Mouse (Mus musculus) heart, adult 2 months (tissue): ENCODE data around the gene Zc3h15. TPM values are rescaled to one million over a fixed set of nuclear protein-coding genes. Genes with fewer than 3 reads are reported as not detected.

Source experiments
- DNase-seq, 2 experiments: peaks; one replicate each; pipeline ENCODE4 v3.0.0; 2021
- H3K27ac ChIP-seq: fragments of 200-600 bp; 2 replicates; pipeline ENCODE4 v1.8.1; 2022
- H3K27me3 ChIP-seq: fragments of 200-500 bp; 2 replicates; pipeline ENCODE4 v1.6.1; 2012; ENCODE audit warnings: mild to moderate bottlenecking, low read length, inconsistent platforms, mixed read lengths; ENCODE audit not compliant: control insufficient read depth, insufficient read depth
- H3K36me3 ChIP-seq: fragments of 200-500 bp; 2 replicates; pipeline ENCODE4 v1.6.1; 2012; ENCODE audit warnings: low read length, inconsistent platforms; ENCODE audit not compliant: control insufficient read depth, insufficient read depth
- H3K4me1 ChIP-seq: fragments of 200-500 bp; 2 replicates; pipeline ENCODE4 v1.6.1; 2011; ENCODE audit warnings: low read length; ENCODE audit not compliant: control insufficient read depth, insufficient read depth
- H3K4me3 ChIP-seq: fragments of 200-600 bp; 2 replicates; pipeline ENCODE4 v1.8.1; 2022
- H3K79me2 ChIP-seq: fragments of 200-500 bp; replicated peaks from 2 replicates; pipeline ENCODE4 v1.6.1; 2012; ENCODE audit warnings: mild to moderate bottlenecking, inconsistent platforms, low read length, moderate library complexity, mixed read lengths; ENCODE audit not compliant: control insufficient read depth, insufficient read depth
- H3K9ac ChIP-seq: fragments of 200-500 bp; 2 replicates; pipeline ENCODE4 v1.6.1; 2012; ENCODE audit warnings: low read depth, mild to moderate bottlenecking, control low read depth, inconsistent platforms, low read length, mixed read lengths
- CTCF ChIP-seq: fragments of 200-600 bp; IDR thresholded peaks from 2 replicates; pipeline ENCODE4 v1.8.1; 2022; ENCODE audit warnings: antibody characterized with exemption, mild to moderate bottlenecking, moderate library complexity
- EP300 ChIP-seq: fragments of 200-500 bp; IDR thresholded peaks from 2 replicates; pipeline ENCODE4 v1.6.1; 2011; ENCODE audit warnings: low read depth, low read length, control low read depth; ENCODE audit not compliant: insufficient read depth
- POLR2A ChIP-seq: fragments of 200-500 bp; IDR thresholded peaks from 2 replicates; pipeline ENCODE4 v1.6.1; 2011; ENCODE audit warnings: mild to moderate bottlenecking, low read depth, low read length, control low read depth; ENCODE audit not compliant: insufficient read depth
- WGBS: fragments of 180-500 bp; shearing (Covaris S2); methylation state at CpG from one replicate; pipeline ENCODE4 v1.1.7; 2018; 5-methylcytosine and 5-hydroxymethylcytosine counted together
- intact Hi-C: fragments of 180-260 bp; cut with DNase I; formaldehyde crosslinking; loops from one replicate; pipeline ENCODE4 v1.15.1; 2025
- polyA plus RNA-seq: library from polyadenylated mRNA; depleted of rRNA; stranded (reverse); fragments of >200 nt; gene quantifications from 2 replicates; pipeline ENCODE4 v1.2.3, GENCODE M21; 2012
- total RNA-seq, 2 experiments: library from RNA; stranded (reverse); gene quantifications; 2 replicates each; pipeline ENCODE4 v1.2.3; 2021

The Zc3h15 gene
- total and polyA plus RNA-seq, 3 experiments, result 13.8 to 53.5 (median 51.8) TPM

- no peak for DNase-seq
- H3K4me1 ChIP-seq, result no peaks in the 10 kb centered on the region; the same call in none of the 2 replicates
- H3K9ac ChIP-seq, result no peak overlapping the region
- H3K36me3 ChIP-seq, result no peaks in the 10 kb centered on the region
- no peak overlapping the region for H3K27ac ChIP-seq
- no peak overlapping the region for H3K4me3 ChIP-seq
- no peaks in the 10 kb centered on the region for H3K27me3 ChIP-seq
- no peaks in the 10 kb centered on the region for H3K79me2 ChIP-seq
- TF ChIP-seq POLR2A (no peak), CTCF (no peak), EP300 (no peak)
- WGBS, result 94% methylated on average over 9 of the region's 9 CpGs
- intact Hi-C loops, result no loop called here
Observed at GRCm38 (mm10) chr2:83674896-83675295, 30.7 kb downstream of the Zc3h15 start.

- no peak for TF ChIP-seq POLR2A
- no peak for TF ChIP-seq EP300
- no peak for TF ChIP-seq CTCF
- Histone ChIP-seq H3K36me3 (no peaks in the 10 kb centered on the region), H3K9ac (no peak overlapping the region), H3K79me2 (no peaks in the 10 kb centered on the region), H3K4me1 (no peaks in the 10 kb centered on the region; the same call in none of the 2 replicates), H3K4me3 (no peak overlapping the region), H3K27ac (no peak overlapping the region), H3K27me3 (no peaks in the 10 kb centered on the region)
- DNase-seq, result no peak
- WGBS, result 40% methylated on average over 5 of the region's 5 CpGs
- intact Hi-C loops, result no loop called here
Observed at GRCm38 (mm10) chr2:83675681-83676080, 31.4 kb downstream of the Zc3h15 start.

GRCm38 (mm10) chr2:83676226-83676870 is 32.1 kb downstream of the Zc3h15 start:
- Histone ChIP-seq H3K36me3 (no peaks in the 10 kb centered on the region), H3K27ac (no peak overlapping the region), H3K9ac (no peak overlapping the region), H3K27me3 (no peaks in the 10 kb centered on the region), H3K79me2 (no peaks in the 10 kb centered on the region), H3K4me3 (no peak overlapping the region), H3K4me1 (no peaks in the 10 kb centered on the region; the same call in none of the 2 replicates)
- DNase-seq, result no peak
- 72% methylated on average over 4 of the region's 4 CpGs for WGBS
- intact Hi-C loops, result no loop called here
- TF ChIP-seq EP300 (no peak), CTCF (no peak), POLR2A (no peak)

- no peak for DNase-seq
- Histone ChIP-seq H3K27ac (no peak overlapping the region), H3K4me3 (no peak overlapping the region), H3K27me3 (no peaks in the 10 kb centered on the region), H3K4me1 (no peaks in the 10 kb centered on the region), H3K9ac (no peak overlapping the region), H3K79me2 (no peaks in the 10 kb centered on the region), H3K36me3 (no peaks in the 10 kb centered on the region)
- no peak for TF ChIP-seq CTCF
- TF ChIP-seq EP300, result no peak
- TF ChIP-seq POLR2A, result no peak
- intact Hi-C loops, result no loop called here
- WGBS, result 82% methylated on average over 8 of the region's 8 CpGs
Observed at GRCm38 (mm10) chr2:83681332-83681731, 37.1 kb downstream of the Zc3h15 start.

GRCm38 (mm10) chr2:83681785-83682184 is 37.5 kb downstream of the Zc3h15 start:
- no peaks in the 10 kb centered on the region for H3K79me2 ChIP-seq
- H3K4me1 ChIP-seq, result no peaks in the 10 kb centered on the region
- no peak for DNase-seq
- H3K9ac ChIP-seq, result no peak overlapping the region
- 87% methylated on average over 6 of the region's 6 CpGs for WGBS
- no peak for TF ChIP-seq CTCF
- TF ChIP-seq POLR2A, result no peak
- TF ChIP-seq EP300, result no peak
- H3K27me3 ChIP-seq, result no peaks in the 10 kb centered on the region
- no peak overlapping the region for H3K4me3 ChIP-seq
- intact Hi-C loops, result no loop called here
- no peak overlapping the region for H3K27ac ChIP-seq
- no peaks in the 10 kb centered on the region for H3K36me3 ChIP-seq

GRCm38 (mm10) chr2:83682282-83682681 is 38.0 kb downstream of the Zc3h15 start:
- no peaks in the 10 kb centered on the region for H3K27me3 ChIP-seq
- WGBS, result 43% methylated on average over 8 of the region's 8 CpGs
- no peak overlapping the region for H3K4me3 ChIP-seq
- intact Hi-C loops, result no loop called here
- DNase-seq, result no peak
- H3K36me3 ChIP-seq, result no peaks in the 10 kb centered on the region
- no peaks in the 10 kb centered on the region for H3K79me2 ChIP-seq
- H3K27ac ChIP-seq, result no peak overlapping the region
- no peaks in the 10 kb centered on the region for H3K4me1 ChIP-seq
- TF ChIP-seq CTCF (no peak), EP300 (no peak), POLR2A (no peak)
- no peak overlapping the region for H3K9ac ChIP-seq
